ENCODE assay signal across 12 mouse cellular contexts in the genomic region with DNA sequence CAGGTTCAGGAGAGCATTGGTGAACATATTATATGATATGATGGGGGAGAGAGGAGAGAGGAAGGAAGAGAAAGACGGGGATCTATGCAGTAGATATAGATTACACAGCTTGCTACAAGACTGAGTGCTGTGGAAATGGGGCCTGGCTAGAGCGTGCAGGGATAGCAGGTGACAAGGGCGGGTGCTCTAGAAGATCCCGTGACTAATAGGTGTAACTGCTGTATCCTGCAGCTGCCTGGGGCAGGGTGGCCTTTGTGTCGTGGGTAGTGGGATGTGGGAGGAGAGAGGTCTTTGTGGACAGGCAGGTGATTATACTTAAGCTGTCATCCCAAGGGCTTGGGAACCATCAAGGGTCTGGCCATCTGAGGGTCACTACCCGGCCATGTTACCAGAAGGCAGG. TPM values are rescaled to one million over a fixed set of nuclear protein-coding genes. Genes with fewer than 3 reads are reported as not detected.
A peak's percentile ranks its signal among the peaks of the same experiment; 100 is the strongest.
DNase-seq lines count a peak whose midpoint lies in the region; ATAC-seq and TF ChIP-seq lines count a peak whose summit lies in the region.
"Had no signal": no experiment of that assay in that cellular context is flagged by ENCODE, and none has a peak within 500 bp of the region (broad histone marks: within the 10 kb centered on the region; RNA-seq: fewer than 3 reads in every experiment).

No protein-coding gene starts in this region.

- H3K27ac ChIP-seq in intestine, embryonic 14.5 days (ENCODE audit: low read depth): 0 out of 2 replicates have a peak overlapping the region, but pooled peaks have one; percentile 62
- H3K27ac ChIP-seq in intestine, embryonic 15.5 days: no peak overlapping the region
- peak overlapping the region; percentile 89 for H3K27ac ChIP-seq in olfactory bulb, adult 2 months (ENCODE audit: insufficient read depth, low read depth, low read length)
- H3K27ac ChIP-seq: liver, embryonic 14.5 days had no signal

- no peak for ATAC-seq in intestine, embryonic 14.5 days (replicated peaks; ENCODE audit: low FRiP score, low TSS enrichment, low read depth)
- no peak; the same call in 1 of the 2 replicates for ATAC-seq in intestine, embryonic 15.5 days

- H3K9me3 ChIP-seq in intestine, embryonic 14.5 days (ENCODE audit: control insufficient read depth, low read length): no peaks in the 10 kb centered on the region
- no peaks in the 10 kb centered on the region for H3K9me3 ChIP-seq in intestine, embryonic 15.5 days
- H3K9me3 ChIP-seq: hindbrain, embryonic 13.5 days; neural tube, embryonic 15.5 days had no signal

- H3K4me3 ChIP-seq in intestine, embryonic 14.5 days (ENCODE audit: low read depth, low read length): no peak overlapping the region
- H3K4me3 ChIP-seq in intestine, embryonic 15.5 days (replicated peaks): no peak overlapping the region
- H3K4me3 ChIP-seq in olfactory bulb, adult 2 months (ENCODE audit: insufficient read depth, low read depth, low read length): no peak overlapping the region
- H3K4me3 ChIP-seq: hindbrain, embryonic 13.5 days; neural tube, embryonic 15.5 days had no signal

- no peak overlapping the region for H3K4me2 ChIP-seq in intestine, embryonic 14.5 days (ENCODE audit: low read length)
- no peak overlapping the region for H3K4me2 ChIP-seq in intestine, embryonic 15.5 days (replicated peaks)
- H3K4me2 ChIP-seq: hindbrain, embryonic 13.5 days; neural tube, embryonic 15.5 days had no signal

- TF ChIP-seq CTCF in olfactory bulb, adult 2 months (IDR thresholded peaks at IDR 0.05; ENCODE audit: insufficient read depth, low read depth, low read length): no peak

- DNase-seq in heart, adult 11 months: peak; percentile 84
- no peak for DNase-seq in heart, postnatal 25 days (ENCODE audit: low spot score)
- DNase-seq in intestine, embryonic 14.5 days (ENCODE audit: low spot score): no peak
- DNase-seq in ZHBTc4 (ENCODE audit: low read depth, low spot score): peak; percentile 44
- no peak for DNase-seq in cerebellum, adult 11-12 months
- DNase-seq in lung, adult 18-20 months: no peak
- DNase-seq: cerebellum, adult 11 months had no signal

- H3K36me3 ChIP-seq in intestine, embryonic 14.5 days (ENCODE audit: control insufficient read depth, insufficient read depth, low read length): no peaks in the 10 kb centered on the region
- no peaks in the 10 kb centered on the region for H3K36me3 ChIP-seq in intestine, embryonic 15.5 days
- H3K36me3 ChIP-seq: hindbrain, embryonic 13.5 days; neural tube, embryonic 15.5 days had no signal

- 82% methylated on average over 6 of the region's 6 CpGs for WGBS in intestine, embryonic 14.5 days
- 82% methylated on average over 6 of the region's 6 CpGs for WGBS in intestine, embryonic 15.5 days
- 76% methylated on average over 6 of the region's 6 CpGs for WGBS in olfactory bulb, adult 2 months

- H3K9ac ChIP-seq in intestine, embryonic 14.5 days (ENCODE audit: low read length): no peak overlapping the region
- H3K9ac ChIP-seq in intestine, embryonic 15.5 days: no peak overlapping the region
- H3K9ac ChIP-seq: hindbrain, embryonic 13.5 days; liver, embryonic 14.5 days; neural tube, embryonic 15.5 days had no signal

- H3K4me1 ChIP-seq in intestine, embryonic 14.5 days (replicated peaks; ENCODE audit: control insufficient read depth, insufficient read depth, low read length): peaks cover 21% of the 10 kb centered on the region
- H3K4me1 ChIP-seq in intestine, embryonic 15.5 days (replicated peaks): peaks cover 23% of the 10 kb centered on the region
- peaks cover 42% of the 10 kb centered on the region for H3K4me1 ChIP-seq in olfactory bulb, adult 2 months (ENCODE audit: control insufficient read depth, insufficient read depth, low read length)

- no peaks in the 10 kb centered on the region for H3K27me3 ChIP-seq in intestine, embryonic 14.5 days (replicated peaks; ENCODE audit: control insufficient read depth, insufficient read depth, low read length)
- H3K27me3 ChIP-seq in intestine, embryonic 15.5 days (replicated peaks): no peaks in the 10 kb centered on the region
- H3K27me3 ChIP-seq: hindbrain, embryonic 13.5 days; neural tube, embryonic 15.5 days had no signal

- intact Hi-C loops in heart, postnatal 25 days (cut with DNase I): no loop called here

- no peak for TF ChIP-seq POLR2A in olfactory bulb, adult 2 months (IDR thresholded peaks at IDR 0.05; ENCODE audit: insufficient read depth, low read depth, low read length)

RNA-seq across cellular contexts. Expression of a gene that starts 13.4 kb away (rescaled TPM):
- total RNA-seq in heart, postnatal 25 days (2021): 10 to 100 TPM; 94.5 to 95.3 TPM
- polyA plus RNA-seq in intestine, embryonic 14.5 days (2014; fragmentation: Nextera tagmentation; extraction: Ambion mirVana): 109 and 121 TPM in 2 replicates
- 91.1 and 92.1 TPM in 2 replicates for polyA plus RNA-seq in intestine, embryonic 15.5 days (2015; fragmentation: Nextera tagmentation; extraction: Ambion mirVana)
- 135 and 1,741 TPM in 2 replicates for polyA plus RNA-seq in olfactory bulb, adult 2 months (2012; ENCODE audit: insufficient read depth, insufficient read length, low replicate concordance, missing spikeins)

RNA-seq across cellular contexts. Expression of a gene that starts 32.2 kb away (rescaled TPM):
- 10 to 100 TPM; 32.1 to 36.4 TPM for total RNA-seq in heart, postnatal 25 days (2021)
- 57.1 and 58.2 TPM in 2 replicates for polyA plus RNA-seq in intestine, embryonic 14.5 days (2014; fragmentation: Nextera tagmentation; extraction: Ambion mirVana)
- 50.1 and 51.8 TPM in 2 replicates for polyA plus RNA-seq in intestine, embryonic 15.5 days (2015; fragmentation: Nextera tagmentation; extraction: Ambion mirVana)
- not detected in 2 replicates for polyA plus RNA-seq in olfactory bulb, adult 2 months (2012; ENCODE audit: insufficient read depth, insufficient read length, low replicate concordance, missing spikeins)

RNA-seq across cellular contexts. Expression of a gene that starts 32.2 kb away (rescaled TPM):
- 10 to 100 TPM; 19.4 to 21.2 TPM for total RNA-seq in heart, postnatal 25 days (2021)
- 52.4 and 54.6 TPM in 2 replicates for polyA plus RNA-seq in intestine, embryonic 14.5 days (2014; fragmentation: Nextera tagmentation; extraction: Ambion mirVana)
- 46.7 and 48.7 TPM in 2 replicates for polyA plus RNA-seq in intestine, embryonic 15.5 days (2015; fragmentation: Nextera tagmentation; extraction: Ambion mirVana)
- not detected in 2 replicates for polyA plus RNA-seq in olfactory bulb, adult 2 months (2012; ENCODE audit: insufficient read depth, insufficient read length, low replicate concordance, missing spikeins)

Comparison
In these comparisons a context has a peak if more than half of its experiments do, and no peak if none do; other contexts are left out.
1. DNase-seq: peak in heart, adult 11 months (single experiment) and ZHBTc4 (single experiment); none in heart, postnatal 25 days (single experiment), intestine, embryonic 14.5 days (single experiment), cerebellum, adult 11-12 months (single experiment) and lung, adult 18-20 months (0 of 2).
2. RNA of a gene that starts 32.2 kb away (polyA plus RNA-seq): 57.1 to 58.2 TPM in intestine, embryonic 14.5 days and 50.1 to 51.8 TPM in intestine, embryonic 15.5 days; not detected in olfactory bulb, adult 2 months; every median in the first group is over 10 times any median in the second.